Mouse (Mus musculus) B cell, adult 62 days (primary cell): ENCODE measurements around the gene Fam98b. TPM values are rescaled to one million over a fixed set of nuclear protein-coding genes. Genes with fewer than 3 reads are reported as not detected.

Source experiments
- total RNA-seq: library from RNA; stranded (reverse); gene quantifications from 4 replicates; pipeline ENCODE4 v1.2.4, GENCODE M21; 2023

Gene Fam98b
- total RNA-seq, result 38.3 to 44.5 TPM (median 41.2 TPM) in 4 replicates

GRCm38 (mm10) chr2:117249255-117250000 lies at the start of gene Fam98b:
Gene Fam98b, plus strand, starts transcription at chr2:117249739.

Other genes with a start within 250 kb of the Fam98b start
- 3.8 to 5.6 TPM (median 4.9 TPM) in 4 replicates for gene Spred1, start 128.4 kb upstream of the Fam98b start, total RNA-seq
- gene Rasgrp1, start 93.3 kb downstream of the Fam98b start, total RNA-seq, result 147 to 153 TPM (median 151 TPM) in 4 replicates